Mouse (Mus musculus) ovary, postnatal 36 days (tissue): ENCODE measurements around the gene Josd1.
A peak's percentile ranks its signal among the peaks of the same experiment; 100 is the strongest.

Experiments used
- DNase-seq: peaks from one replicate; pipeline ENCODE4 v3.0.0; 2022; ENCODE audit warnings: low spot score, mixed read lengths

Gene Josd1

GRCm38 (mm10) chr15:79687646-79688267 lies at the start of gene Josd1:
Gene Josd1 (minus strand): TSS chr15:79687919.
- DNase-seq: peak; percentile 96

GRCm38 (mm10) chr15:79734311-79734710 lies 46.6 kb upstream of the Josd1 start:
- DNase-seq: no peak

GRCm38 (mm10) chr15:79733640-79734039 lies 45.9 kb upstream of the Josd1 start:
- no peak for DNase-seq

GRCm38 (mm10) chr15:79733192-79733591 lies 45.5 kb upstream of the Josd1 start:
- no peak for DNase-seq

GRCm38 (mm10) chr15:79731554-79731953 lies 43.8 kb upstream of the Josd1 start:
- no peak for DNase-seq

- no peak for DNase-seq
Observed at GRCm38 (mm10) chr15:79728731-79729388, 41.1 kb upstream of the Josd1 start.

- DNase-seq: no peak
Observed at GRCm38 (mm10) chr15:79728311-79728710, 40.6 kb upstream of the Josd1 start.

- DNase-seq: no peak
Observed at GRCm38 (mm10) chr15:79727840-79728239, 40.1 kb upstream of the Josd1 start.

- no peak for DNase-seq
Observed at GRCm38 (mm10) chr15:79725190-79725789, 37.6 kb upstream of the Josd1 start.

GRCm38 (mm10) chr15:79723439-79723838 lies 35.7 kb upstream of the Josd1 start:
- DNase-seq: no peak

GRCm38 (mm10) chr15:79720796-79721195 lies 33.1 kb upstream of the Josd1 start:
- DNase-seq: no peak

GRCm38 (mm10) chr15:79720267-79720666 lies 32.5 kb upstream of the Josd1 start:
- no peak for DNase-seq

GRCm38 (mm10) chr15:79716710-79717109 lies 29.0 kb upstream of the Josd1 start:
- DNase-seq: no peak

GRCm38 (mm10) chr15:79715646-79716045 lies 27.9 kb upstream of the Josd1 start:
- no peak for DNase-seq

- no peak for DNase-seq
Observed at GRCm38 (mm10) chr15:79708229-79708822, 20.6 kb upstream of the Josd1 start.

- no peak for DNase-seq
Observed at GRCm38 (mm10) chr15:79706603-79707214, 19.0 kb upstream of the Josd1 start.

GRCm38 (mm10) chr15:79697558-79698187 lies 10.0 kb upstream of the Josd1 start:
- no peak for DNase-seq

GRCm38 (mm10) chr15:79697011-79697410 lies 9.3 kb upstream of the Josd1 start:
- DNase-seq: no peak

GRCm38 (mm10) chr15:79696508-79696907 lies 8.8 kb upstream of the Josd1 start:
- DNase-seq: no peak

GRCm38 (mm10) chr15:79695516-79695915 lies 7.8 kb upstream of the Josd1 start:
- DNase-seq: no peak

GRCm38 (mm10) chr15:79694512-79694911 lies 6.8 kb upstream of the Josd1 start:
- no peak for DNase-seq

GRCm38 (mm10) chr15:79693740-79694139 lies 6.0 kb upstream of the Josd1 start:
- DNase-seq: no peak
